Mouse (Mus musculus) erythroblast, embryonic 14.5 days (primary cell): ENCODE measurements around the gene Gm9844.

Source experiments
- GATA1 ChIP-seq: IDR thresholded peaks from 2 replicates; pipeline ENCODE4 v1.6.1; 2012; ENCODE audit warnings: low read length, inconsistent platforms, mixed read lengths
- TAL1 ChIP-seq: IDR thresholded peaks from 3 replicates; pipeline ENCODE4 v1.6.1; 2012; ENCODE audit warnings: low read length, inconsistent platforms, mixed read lengths

GRCm38 (mm10) chr7:24890281-24891216 is 28.5 kb downstream of the Gm9844 start:
- TF ChIP-seq TAL1 (no peak), GATA1 (no peak)
